Mouse (Mus musculus) hindbrain, postnatal 0 days (tissue): ENCODE measurements around the gene Plcb1. TPM values are rescaled to one million over a fixed set of nuclear protein-coding genes. Genes with fewer than 3 reads are reported as not detected.
A peak's percentile ranks its signal among the peaks of the same experiment; 100 is the strongest.
"Not testable (repeated sequence)": the region's sequence is repeated elsewhere in the genome, so short reads cannot be mapped to it uniquely, and the experiment has no call there.

Experiments
- ATAC-seq: fragments of 200-750 bp; cut with Nextera tagmentation; 2 replicates; pipeline ENCODE4 v1.8.0; 2017; ENCODE audit warnings: mild to moderate bottlenecking, moderate TSS enrichment, moderate library complexity
- DNase-seq: peaks from one replicate; pipeline ENCODE4 v3.0.0-alpha.2; 2015; ENCODE audit warnings: low spot score
- H3K27ac ChIP-seq: fragments of 300-500 bp; sonication (generic); 2 replicates; pipeline ENCODE4 v1.5.1; 2014; ENCODE audit warnings: mild to moderate bottlenecking
- H3K27me3 ChIP-seq: fragments of 300-500 bp; sonication (generic); 2 replicates; pipeline ENCODE4 v1.6.1; 2014; ENCODE audit warnings: low read length, mixed read lengths; ENCODE audit not compliant: insufficient read depth
- H3K36me3 ChIP-seq: fragments of 300-500 bp; sonication (generic); 2 replicates; pipeline ENCODE4 v1.6.1; 2014; ENCODE audit warnings: low read length, mixed read lengths; ENCODE audit not compliant: insufficient read depth
- H3K4me1 ChIP-seq: fragments of 300-500 bp; sonication (generic); 2 replicates; pipeline ENCODE4 v1.6.1; 2014; ENCODE audit warnings: antibody characterized with exemption, low read length, mixed read lengths; ENCODE audit not compliant: insufficient read depth
- H3K4me2 ChIP-seq: fragments of 300-500 bp; sonication (generic); 2 replicates; pipeline ENCODE4 v1.6.1; 2014; ENCODE audit warnings: low read depth, mild to moderate bottlenecking, low read length, moderate library complexity, mixed read lengths
- H3K4me3 ChIP-seq: fragments of 300-500 bp; sonication (generic); 2 replicates; pipeline ENCODE4 v1.5.1; 2014; ENCODE audit warnings: low read length
- H3K9ac ChIP-seq: fragments of 300-500 bp; sonication (generic); replicated peaks from 2 replicates; pipeline ENCODE4 v1.6.1; 2014; ENCODE audit warnings: mild to moderate bottlenecking, low read length, moderate library complexity, mixed read lengths
- H3K9me3 ChIP-seq: fragments of 300-500 bp; sonication (generic); 2 replicates; pipeline ENCODE4 v1.6.1; 2016; ENCODE audit warnings: low read length, mixed read lengths
- CTCF ChIP-seq: IDR thresholded peaks from 2 replicates; pipeline ENCODE4 v1.5.1; 2016; ENCODE audit warnings: antibody characterized with exemption, control low read depth, low read depth
- WGBS: fragments of 180-500 bp; shearing (Covaris S2); extraction: QIAGEN DNeasy Blood & Tissue Kit; methylation state at CpG from one replicate; pipeline ENCODE4 v1.1.7; 2014; 5-methylcytosine and 5-hydroxymethylcytosine counted together
- polyA plus RNA-seq: library from polyadenylated mRNA; unstranded; fragments of >200 nt; fragmentation: Nextera tagmentation; extraction: Ambion mirVana; gene quantifications from 2 replicates; pipeline ENCODE4 v1.2.1, GENCODE M21; 2015
- total RNA-seq: library from RNA; depleted of rRNA; stranded (reverse); fragments of >200 nt; gene quantifications from 2 replicates; pipeline ENCODE4 v1.2.3, GENCODE M21; 2014

Gene Plcb1
- total and polyA plus RNA-seq, 2 experiments from 2014 or later: 47.4 to 48.8 TPM

- Histone ChIP-seq H3K36me3 (no peaks in the 10 kb centered on the region), H3K27me3 (no peaks in the 10 kb centered on the region), H3K4me1 (peaks cover 8% of the 10 kb centered on the region), H3K9me3 (no peaks in the 10 kb centered on the region), H3K27ac (no peak overlapping the region), H3K4me3 (no peak overlapping the region), H3K9ac (no peak overlapping the region), H3K4me2 (no peak overlapping the region)
- DNase-seq (peak; percentile 55), ATAC-seq (no peak)
- no peak for TF ChIP-seq CTCF
- WGBS: 80% methylated on average over 1 of the region's 1 CpGs
Measured at GRCm38 (mm10) chr2:134977641-134978040, 191.8 kb downstream of the Plcb1 start.

DNA sequence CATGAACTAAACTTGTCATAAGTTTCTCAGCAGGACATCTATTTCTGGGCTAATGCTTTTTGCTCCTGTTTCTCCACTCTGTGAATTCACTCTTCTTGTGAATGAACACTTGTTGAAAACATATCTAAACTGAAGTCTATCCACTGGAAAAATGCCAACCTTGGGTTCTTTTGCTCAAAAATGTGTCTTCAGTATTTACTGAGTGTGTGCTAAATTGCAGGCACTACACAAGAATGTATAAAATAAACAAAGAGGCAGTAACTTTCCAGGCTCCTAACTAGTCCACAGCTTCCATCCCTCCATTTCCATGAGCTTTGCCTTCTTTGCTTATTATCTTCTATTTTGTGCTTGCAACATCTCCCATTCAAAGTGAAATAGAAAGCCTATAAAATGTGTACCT is 195.5 kb downstream of the Plcb1 start:
- Histone ChIP-seq H3K36me3 (no peaks in the 10 kb centered on the region), H3K4me3 (no peak overlapping the region), H3K9me3 (no peaks in the 10 kb centered on the region), H3K27me3 (no peaks in the 10 kb centered on the region), H3K4me2 (no peak overlapping the region), H3K27ac (no peak overlapping the region), H3K4me1 (peaks cover 8% of the 10 kb centered on the region), H3K9ac (no peak overlapping the region)
- ATAC-seq (no peak), DNase-seq (no peak)
- TF ChIP-seq CTCF: no peak

DNA sequence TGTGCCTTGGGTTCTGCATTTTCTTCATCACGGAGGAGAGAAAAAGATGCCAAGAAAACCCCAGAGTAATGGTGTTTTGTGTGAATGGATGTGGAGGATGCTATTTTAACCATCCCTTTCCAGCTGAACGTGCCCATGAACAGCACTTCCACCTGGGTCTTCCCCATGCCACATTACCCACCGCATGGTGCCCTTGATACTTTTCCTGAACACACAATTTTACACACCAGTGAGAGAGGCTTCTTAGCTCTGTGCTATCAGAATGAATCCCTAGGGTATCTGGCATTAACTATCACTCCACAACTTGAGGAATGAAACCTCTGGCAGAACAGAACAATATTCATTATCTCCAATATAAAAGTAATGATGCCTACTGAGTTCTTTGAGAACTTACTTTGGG is 199.0 kb downstream of the Plcb1 start:
- H3K27ac ChIP-seq: no peak overlapping the region
- H3K4me3 ChIP-seq: no peak overlapping the region
- H3K36me3 ChIP-seq: no peaks in the 10 kb centered on the region
- no peaks in the 10 kb centered on the region for H3K27me3 ChIP-seq
- ATAC-seq (0 out of 2 replicates have a peak, but pooled peaks have one; percentile 29), DNase-seq (no peak)
- H3K4me1 ChIP-seq: no peaks in the 10 kb centered on the region
- H3K4me2 ChIP-seq: no peak overlapping the region
- H3K9me3 ChIP-seq: no peaks in the 10 kb centered on the region
- no peak overlapping the region for H3K9ac ChIP-seq
- WGBS: 78% methylated on average over 3 of the region's 3 CpGs
- TF ChIP-seq CTCF: no peak

DNA sequence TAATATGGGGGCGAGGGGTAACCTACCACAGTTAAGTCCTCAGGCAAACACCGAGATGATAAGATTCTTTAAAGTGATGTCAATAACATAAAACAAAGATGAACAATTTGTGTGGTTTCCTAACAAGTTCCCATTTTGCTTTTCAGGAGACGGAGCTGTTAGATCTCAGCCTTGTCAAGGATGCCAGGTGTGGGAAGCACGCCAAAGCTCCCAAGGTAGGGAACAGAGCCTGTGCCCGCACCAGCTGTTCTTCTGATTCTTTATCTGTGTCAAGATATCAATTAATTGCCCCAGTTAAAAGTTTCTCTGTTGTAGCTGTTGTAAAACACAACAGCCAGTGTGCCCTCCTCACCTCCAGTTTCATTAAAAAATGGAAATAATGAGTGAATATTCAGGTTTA is 202.1 kb downstream of the Plcb1 start:
- Histone ChIP-seq H3K4me2 (no peak overlapping the region), H3K27me3 (no peaks in the 10 kb centered on the region), H3K9ac (no peak overlapping the region), H3K4me3 (no peak overlapping the region), H3K4me1 (no peaks in the 10 kb centered on the region; the same call in 1 of the 2 replicates), H3K36me3 (no peaks in the 10 kb centered on the region), H3K9me3 (no peaks in the 10 kb centered on the region), H3K27ac (no peak overlapping the region)
- DNase-seq: peak; percentile 56
- WGBS: 67% methylated on average over 5 of the region's 5 CpGs
- ATAC-seq: no peak
- no peak for TF ChIP-seq CTCF

- Histone ChIP-seq H3K4me2 (no peak overlapping the region), H3K36me3 (no peaks in the 10 kb centered on the region), H3K27ac (no peak overlapping the region), H3K9me3 (no peaks in the 10 kb centered on the region), H3K4me3 (no peak overlapping the region), H3K9ac (no peak overlapping the region), H3K4me1 (no peaks in the 10 kb centered on the region; the same call in 1 of the 2 replicates), H3K27me3 (no peaks in the 10 kb centered on the region)
- DNase-seq (no peak), ATAC-seq (no peak)
- TF ChIP-seq CTCF: no peak
- WGBS: 87% methylated on average over 9 of the region's 9 CpGs
Measured at GRCm38 (mm10) chr2:134989650-134990292, 203.9 kb downstream of the Plcb1 start.

DNA sequence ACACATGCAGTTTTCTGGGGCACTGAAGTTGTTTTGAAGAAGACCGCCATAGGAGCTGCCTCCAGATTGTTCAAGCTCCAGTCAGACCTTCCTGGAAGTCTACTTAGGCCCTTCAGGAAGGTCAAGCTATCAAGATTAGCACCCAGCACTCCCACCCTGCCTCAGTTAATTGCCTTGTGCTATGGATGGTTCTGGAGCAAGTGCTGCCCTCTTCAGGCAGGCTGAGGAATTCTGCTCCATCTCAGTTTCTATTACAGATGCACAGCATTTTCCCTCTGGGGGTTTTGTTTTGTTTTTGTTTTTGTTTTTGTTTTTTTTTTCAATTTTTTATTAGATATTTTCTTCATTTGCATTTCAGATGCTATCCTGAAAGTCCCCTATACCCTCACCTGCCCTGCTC is 221.3 kb downstream of the Plcb1 start:
- no peak overlapping the region for H3K27ac ChIP-seq
- no peak overlapping the region for H3K9ac ChIP-seq
- H3K27me3 ChIP-seq: no peaks in the 10 kb centered on the region
- ATAC-seq (no peak), DNase-seq (no peak)
- H3K9me3 ChIP-seq: no peaks in the 10 kb centered on the region
- 100% methylated on average over 1 of the region's 1 CpGs for WGBS
- no peak overlapping the region for H3K4me3 ChIP-seq
- H3K4me2 ChIP-seq: no peak overlapping the region
- H3K4me1 ChIP-seq: no peaks in the 10 kb centered on the region
- TF ChIP-seq CTCF: peak; percentile 45
- no peaks in the 10 kb centered on the region for H3K36me3 ChIP-seq

GRCm38 (mm10) chr2:135007885-135008284 is 222.0 kb downstream of the Plcb1 start:
- not testable (repeated sequence) for H3K27ac ChIP-seq, ATAC-seq, H3K4me1 ChIP-seq, H3K9me3 ChIP-seq, H3K36me3 ChIP-seq, H3K4me3 ChIP-seq, H3K4me2 ChIP-seq, H3K27me3 ChIP-seq, DNase-seq, H3K9ac ChIP-seq
- 93% methylated on average over 2 of the region's 2 CpGs for WGBS
